Mouse (Mus musculus) MEL (cell line): ENCODE measurements around the gene Fars2. TPM values are rescaled to one million over a fixed set of nuclear protein-coding genes. Genes with fewer than 3 reads are reported as not detected.

ENCODE experiments used
- DNase-seq: peaks from one replicate; pipeline ENCODE4 v3.0.0; 2011; ENCODE audit warnings: low read depth, low spot score
- H3K27ac ChIP-seq: 2 replicates; pipeline ENCODE4 v1.5.1; 2012; ENCODE audit warnings: low read depth, mild to moderate bottlenecking, control low read depth, low read length, moderate library complexity; ENCODE audit not compliant: control insufficient read depth
- H3K27me3 ChIP-seq, 2 experiments: fragments of 150-350 bp in 1 of 2; sonication (generic) in 1 of 2; 2 replicates each; pipeline ENCODE4 v1.6.1; 2012; ENCODE audit warnings: low read length in 2 of 2, mild to moderate bottlenecking in 2 of 2, improper control_type of control experiment in 1 of 2, moderate library complexity in 1 of 2; ENCODE audit not compliant: insufficient read depth in 2 of 2, control insufficient read depth in 1 of 2
- H3K36me3 ChIP-seq, 2 experiments: 2 replicates each; pipeline ENCODE4 v1.6.1; 2012 to 2014; ENCODE audit warnings: low read length in 2 of 2, improper control_type of control experiment in 1 of 2, inconsistent platforms in 1 of 2, mild to moderate bottlenecking in 1 of 2; ENCODE audit not compliant: insufficient read depth in 2 of 2, control insufficient read depth in 1 of 2
- H3K4me1 ChIP-seq, 2 experiments: fragments of 150-350 bp in 1 of 2; sonication (generic) in 1 of 2; 2 replicates each; pipeline ENCODE4 v1.6.1; 2012; ENCODE audit warnings: low read length in 2 of 2, improper control_type of control experiment in 1 of 2, mild to moderate bottlenecking in 1 of 2; ENCODE audit not compliant: insufficient read depth in 2 of 2, control insufficient read depth in 1 of 2
- H3K4me3 ChIP-seq, 2 experiments: fragments of 150-350 bp in 1 of 2; sonication (generic) in 1 of 2; 2 replicates each; pipeline ENCODE4 v1.5.1; 2012; ENCODE audit warnings: low read depth in 2 of 2, low read length in 2 of 2, mild to moderate bottlenecking in 2 of 2, moderate library complexity in 2 of 2, control low read depth in 1 of 2, improper control_type of control experiment in 1 of 2; ENCODE audit not compliant: control insufficient read depth in 1 of 2, insufficient read depth in 1 of 2
- H3K79me2 ChIP-seq: 2 replicates; pipeline ENCODE4 v1.6.1; 2012; ENCODE audit warnings: mild to moderate bottlenecking, low read length, moderate library complexity; ENCODE audit not compliant: control insufficient read depth, poor library complexity, insufficient read depth
- H3K9ac ChIP-seq: 2 replicates; pipeline ENCODE4 v1.6.1; 2012; ENCODE audit warnings: low read depth, mild to moderate bottlenecking, control low read depth, low read length, moderate library complexity; ENCODE audit not compliant: control insufficient read depth, poor library complexity, severe bottlenecking
- H3K9me3 ChIP-seq: fragments of 150-350 bp; sonication (generic); replicated peaks from 2 replicates; pipeline ENCODE4 v1.6.1; 2012; ENCODE audit warnings: mild to moderate bottlenecking, low read length, improper control_type of control experiment, moderate library complexity; ENCODE audit not compliant: insufficient read depth
- BHLHE40 ChIP-seq: IDR thresholded peaks from 2 replicates; pipeline ENCODE4 v1.6.1; 2012; ENCODE audit warnings: low read depth, mild to moderate bottlenecking, inconsistent platforms, low read length, improper control_type of control experiment, borderline replicate concordance
- CHD1 ChIP-seq: IDR thresholded peaks from 2 replicates; pipeline ENCODE4 v1.6.1; 2012; ENCODE audit warnings: low read depth, mild to moderate bottlenecking, inconsistent platforms, low read length, improper control_type of control experiment
- CHD2 ChIP-seq: IDR thresholded peaks from 2 replicates; pipeline ENCODE4 v1.6.1; 2011; ENCODE audit warnings: low read length, improper control_type of control experiment
- CTCF ChIP-seq, 3 experiments: IDR thresholded peaks in 2 of 3; conservative IDR thresholded peaks in 1 of 3; 2 replicates each; pipeline ENCODE4 v1.5.1; 2011 to 2012; ENCODE audit warnings: low read length in 3 of 3, low read depth in 2 of 3, mild to moderate bottlenecking in 2 of 3, improper control_type of control experiment in 1 of 3, inconsistent platforms in 1 of 3, mixed read lengths in 1 of 3, moderate library complexity in 1 of 3; ENCODE audit not compliant: control insufficient read depth in 1 of 3, insufficient read depth in 1 of 3, poor library complexity in 1 of 3, severe bottlenecking in 1 of 3
- E2F4 ChIP-seq: IDR thresholded peaks from 2 replicates; pipeline ENCODE4 v1.6.1; 2011; ENCODE audit warnings: low read depth, low read length, improper control_type of control experiment, borderline replicate concordance
- EP300 ChIP-seq, 2 experiments: IDR thresholded peaks; 2 replicates each; pipeline ENCODE4 v1.6.1; 2011; ENCODE audit warnings: improper control_type of control experiment in 2 of 2, low read length in 2 of 2, low read depth in 1 of 2, mild to moderate bottlenecking in 1 of 2
- ETS1 ChIP-seq: IDR thresholded peaks from 2 replicates; pipeline ENCODE4 v1.6.1; 2012; ENCODE audit warnings: low read depth, mild to moderate bottlenecking, inconsistent platforms, low read length, improper control_type of control experiment, moderate library complexity
- GABPA ChIP-seq: IDR thresholded peaks from 2 replicates; pipeline ENCODE4 v1.6.1; 2012; ENCODE audit warnings: low read depth, mild to moderate bottlenecking, inconsistent platforms, low read length, improper control_type of control experiment, moderate library complexity
- GATA1 ChIP-seq: IDR thresholded peaks from 2 replicates; pipeline ENCODE4 v1.6.1; 2011; ENCODE audit warnings: low read depth, low read length, improper control_type of control experiment
- HCFC1 ChIP-seq: IDR thresholded peaks from 2 replicates; pipeline ENCODE4 v1.6.1; 2012; ENCODE audit warnings: low read depth, mild to moderate bottlenecking, inconsistent platforms, low read length, improper control_type of control experiment, moderate library complexity
- JUND ChIP-seq: IDR thresholded peaks from 2 replicates; pipeline ENCODE4 v1.6.1; 2011; ENCODE audit warnings: low read depth, mild to moderate bottlenecking, improper control_type of control experiment, low read length
- KAT2A ChIP-seq: conservative IDR thresholded peaks from 2 replicates; pipeline ENCODE4 v1.6.1; 2012; ENCODE audit warnings: low read depth, low read length, improper control_type of control experiment, inconsistent platforms
- MAX ChIP-seq: IDR thresholded peaks from 2 replicates; pipeline ENCODE4 v1.6.1; 2011; ENCODE audit warnings: low read length, improper control_type of control experiment
- MAZ ChIP-seq: IDR thresholded peaks from 2 replicates; pipeline ENCODE4 v1.6.1; 2012; ENCODE audit warnings: low read depth, mild to moderate bottlenecking, inconsistent platforms, low read length, improper control_type of control experiment
- MEF2A ChIP-seq: IDR thresholded peaks from 2 replicates; pipeline ENCODE4 v1.6.1; 2014; ENCODE audit warnings: low read depth, mild to moderate bottlenecking, inconsistent platforms, low read length, improper control_type of control experiment; ENCODE audit not compliant: poor library complexity, insufficient replicate concordance, severe bottlenecking; ENCODE audit errors: extremely low read depth
- MXI1 ChIP-seq: IDR thresholded peaks from 2 replicates; pipeline ENCODE4 v1.6.1; 2011; ENCODE audit warnings: mild to moderate bottlenecking, low read depth, low read length, improper control_type of control experiment
- MYB ChIP-seq: IDR thresholded peaks from 2 replicates; pipeline ENCODE4 v1.6.1; 2011; ENCODE audit warnings: mild to moderate bottlenecking, low read depth, low read length, improper control_type of control experiment
- MYC ChIP-seq: IDR thresholded peaks from 2 replicates; pipeline ENCODE4 v1.6.1; 2011; ENCODE audit warnings: low read depth, mild to moderate bottlenecking, low read length, improper control_type of control experiment, moderate library complexity
- NELFE ChIP-seq: IDR thresholded peaks from 2 replicates; pipeline ENCODE4 v1.6.1; 2011; ENCODE audit warnings: low read depth, low read length, improper control_type of control experiment
- NRF1 ChIP-seq: IDR thresholded peaks from 2 replicates; pipeline ENCODE4 v1.6.1; 2014; ENCODE audit warnings: low read depth, mild to moderate bottlenecking, inconsistent platforms, low read length, improper control_type of control experiment, moderate library complexity; ENCODE audit not compliant: poor library complexity, insufficient read depth, severe bottlenecking
- POLR2A ChIP-seq, 2 experiments: IDR thresholded peaks; 2 replicates each; pipeline ENCODE4 v1.6.1; 2011 to 2012; ENCODE audit warnings: low read length in 2 of 2, mild to moderate bottlenecking in 2 of 2, control low read depth in 1 of 2, improper control_type of control experiment in 1 of 2, low read depth in 1 of 2, moderate library complexity in 1 of 2; ENCODE audit not compliant: control insufficient read depth in 1 of 2, insufficient read depth in 1 of 2, poor library complexity in 1 of 2
- POLR2AphosphoS2 ChIP-seq: IDR thresholded peaks from 2 replicates; pipeline ENCODE4 v1.6.1; 2011; ENCODE audit warnings: low read length, improper control_type of control experiment
- RAD21 ChIP-seq: IDR thresholded peaks from 2 replicates; pipeline ENCODE4 v1.6.1; 2011; ENCODE audit warnings: mild to moderate bottlenecking, low read depth, low read length, improper control_type of control experiment
- RCOR1 ChIP-seq: IDR thresholded peaks from 2 replicates; pipeline ENCODE4 v1.6.1; 2012; ENCODE audit warnings: low read depth, mild to moderate bottlenecking, inconsistent platforms, low read length, improper control_type of control experiment
- SIN3A ChIP-seq: IDR thresholded peaks from 2 replicates; pipeline ENCODE4 v1.6.1; 2012; ENCODE audit warnings: low read length, improper control_type of control experiment, inconsistent platforms
- SMC3 ChIP-seq: IDR thresholded peaks from 2 replicates; pipeline ENCODE4 v1.6.1; 2011; ENCODE audit warnings: low read depth, low read length, improper control_type of control experiment
- TAL1 ChIP-seq: IDR thresholded peaks from 2 replicates; pipeline ENCODE4 v1.6.1; 2012; ENCODE audit warnings: mild to moderate bottlenecking, inconsistent platforms, low read length, moderate library complexity, mixed read lengths
- TCF12 ChIP-seq: IDR thresholded peaks from 2 replicates; pipeline ENCODE4 v1.6.1; 2014; ENCODE audit warnings: low read depth, mild to moderate bottlenecking, inconsistent platforms, low read length, improper control_type of control experiment, moderate library complexity
- USF1 ChIP-seq: IDR thresholded peaks from 2 replicates; pipeline ENCODE4 v1.6.1; 2014; ENCODE audit warnings: low read depth, mild to moderate bottlenecking, inconsistent platforms, low read length, improper control_type of control experiment, moderate library complexity
- USF2 ChIP-seq, 2 experiments: IDR thresholded peaks; 2 replicates each; pipeline ENCODE4 v1.6.1; 2011 to 2012; ENCODE audit warnings: improper control_type of control experiment in 2 of 2, low read length in 2 of 2, borderline replicate concordance in 1 of 2, inconsistent platforms in 1 of 2, low read depth in 1 of 2, mild to moderate bottlenecking in 1 of 2; ENCODE audit not compliant: insufficient read depth in 1 of 2
- ZMIZ1 ChIP-seq: IDR thresholded peaks from 2 replicates; pipeline ENCODE4 v1.6.1; 2012; ENCODE audit warnings: low read depth, mild to moderate bottlenecking, inconsistent platforms, low read length, improper control_type of control experiment, moderate library complexity
- polyA plus RNA-seq, 2 experiments: library from polyadenylated mRNA; stranded (reverse) in 1 of 2; unstranded in 1 of 2; fragments of >175 nt in 1 of 2; fragments of >200 nt in 1 of 2; gene quantifications; 2 replicates each; pipeline versions ENCODE4 v1.2.1 to v1.2.4; 2012; ENCODE audit warnings: low replicate concordance in 2 of 2, low read depth in 1 of 2; ENCODE audit not compliant: insufficient read length in 2 of 2, insufficient read depth in 1 of 2, missing spikeins in 1 of 2
- total RNA-seq: library from RNA; depleted of rRNA; stranded (reverse); fragments of 300-350 nt; gene quantifications from 2 replicates; pipeline ENCODE4 v1.2.3, GENCODE M21; 2012

The Fars2 gene
- total and polyA plus RNA-seq, 3 experiments = 32.6 to 39.2 TPM; not detected in 1

- H3K27me3 ChIP-seq = no peaks in the 10 kb centered on the region
- TF ChIP-seq GATA1 = peak; percentile 66
- no peak for TF ChIP-seq MXI1
- TF ChIP-seq ETS1 = peak; percentile 58
- no peak for TF ChIP-seq MAZ
- no peak for TF ChIP-seq CTCF (IDR thresholded peaks at IDR 0.05 in 2 of 3, conservative IDR thresholded peaks at IDR 0.05 in 1 of 3; ENCODE audit: control insufficient read depth in 1 of 3, insufficient read depth in 1 of 3, low read depth in 2 of 3, low read length in 3 of 3, poor library complexity in 1 of 3, severe bottlenecking in 1 of 3)
- TF ChIP-seq TCF12 = peak; percentile 69; the same call in 1 of the 2 replicates
- TF ChIP-seq EP300 (IDR thresholded peaks at IDR 0.05; ENCODE audit: low read depth in 1 of 2, low read length in 2 of 2) = peak; percentile 59 to 69; a peak in 3 of 4 replicates
- no peak for TF ChIP-seq E2F4
- H3K4me1 ChIP-seq = peaks cover 15 to 21% of the 10 kb centered on the region in 2 experiments
- H3K79me2 ChIP-seq = no peaks in the 10 kb centered on the region
- H3K36me3 ChIP-seq = peaks cover 5 to 30% of the 10 kb centered on the region in 2 experiments
- DNase-seq = peak; percentile 23
- H3K9me3 ChIP-seq = no peaks in the 10 kb centered on the region
- no peak overlapping the region for H3K27ac ChIP-seq
- H3K4me3 ChIP-seq = no peak overlapping the region
- H3K9ac ChIP-seq = no peak overlapping the region
Observed at GRCm38 (mm10) chr13:36087427-36087826, 29.8 kb upstream of the Fars2 start.

GRCm38 (mm10) chr13:36088168-36088567 lies 29.0 kb upstream of the Fars2 start:
- 0 out of 2 replicates have a peak overlapping the region, but pooled peaks have one; percentile 3 for H3K27ac ChIP-seq
- no peak overlapping the region for H3K4me3 ChIP-seq
- no peak overlapping the region for H3K9ac ChIP-seq
- H3K27me3 ChIP-seq = no peaks in the 10 kb centered on the region
- peaks cover 15 to 21% of the 10 kb centered on the region in 2 experiments for H3K4me1 ChIP-seq
- H3K79me2 ChIP-seq = no peaks in the 10 kb centered on the region
- H3K36me3 ChIP-seq = peaks cover 0 to 30% of the 10 kb centered on the region in 2 experiments
- peak; percentile 44 for DNase-seq
- no peaks in the 10 kb centered on the region for H3K9me3 ChIP-seq
- no peak for TF ChIP-seq CHD2
- TF ChIP-seq JUND = no peak
- no peak for TF ChIP-seq POLR2AphosphoS2
- TF ChIP-seq E2F4 = no peak
- TF ChIP-seq CHD1 = no peak
- TF ChIP-seq TAL1 = peak; percentile 47
- TF ChIP-seq POLR2A (IDR thresholded peaks at IDR 0.05; ENCODE audit: control insufficient read depth in 1 of 2, insufficient read depth in 1 of 2, low read depth in 1 of 2, low read length in 2 of 2, poor library complexity in 1 of 2) = no peak
- TF ChIP-seq RCOR1 = peak; percentile 79
- TF ChIP-seq BHLHE40 = no peak
- TF ChIP-seq ETS1 = peak; percentile 68; the same call in 1 of the 2 replicates
- no peak for TF ChIP-seq USF1
- TF ChIP-seq RAD21 = no peak
- TF ChIP-seq TCF12 = peak; percentile 81
- no peak for TF ChIP-seq ZMIZ1
- no peak for TF ChIP-seq SMC3
- no peak for TF ChIP-seq MAX
- 0 out of 2 replicates have a peak, but pooled peaks have one; percentile 32 for TF ChIP-seq MXI1
- TF ChIP-seq NRF1 = no peak
- no peak for TF ChIP-seq MEF2A
- TF ChIP-seq MAZ = no peak
- peak; percentile 76 to 79 for TF ChIP-seq EP300 (IDR thresholded peaks at IDR 0.05; ENCODE audit: low read depth in 1 of 2, low read length in 2 of 2)
- no peak for TF ChIP-seq SIN3A
- TF ChIP-seq NELFE = no peak
- no peak for TF ChIP-seq GABPA
- no peak for TF ChIP-seq MYB
- TF ChIP-seq KAT2A = no peak
- no peak for TF ChIP-seq MYC
- no peak for TF ChIP-seq USF2 (IDR thresholded peaks at IDR 0.05; ENCODE audit: borderline replicate concordance in 1 of 2, insufficient read depth in 1 of 2, low read depth in 1 of 2, low read length in 2 of 2)
- TF ChIP-seq HCFC1 = no peak
